Mouse (Mus musculus) adrenal gland, adult 2 months (tissue): ENCODE measurements at regions not wholly inside any gene's neighbourhood (a gene's known extent, or its start where the extent isn't known, plus 50 kb on each side); places are given as distances from the start of the nearest gene placed in this dataset.
A peak's percentile ranks its signal among the peaks of the same experiment; 100 is the strongest.

Experiments
- DNase-seq: peaks from one replicate; pipeline ENCODE4 v3.0.0; 2021

DNA sequence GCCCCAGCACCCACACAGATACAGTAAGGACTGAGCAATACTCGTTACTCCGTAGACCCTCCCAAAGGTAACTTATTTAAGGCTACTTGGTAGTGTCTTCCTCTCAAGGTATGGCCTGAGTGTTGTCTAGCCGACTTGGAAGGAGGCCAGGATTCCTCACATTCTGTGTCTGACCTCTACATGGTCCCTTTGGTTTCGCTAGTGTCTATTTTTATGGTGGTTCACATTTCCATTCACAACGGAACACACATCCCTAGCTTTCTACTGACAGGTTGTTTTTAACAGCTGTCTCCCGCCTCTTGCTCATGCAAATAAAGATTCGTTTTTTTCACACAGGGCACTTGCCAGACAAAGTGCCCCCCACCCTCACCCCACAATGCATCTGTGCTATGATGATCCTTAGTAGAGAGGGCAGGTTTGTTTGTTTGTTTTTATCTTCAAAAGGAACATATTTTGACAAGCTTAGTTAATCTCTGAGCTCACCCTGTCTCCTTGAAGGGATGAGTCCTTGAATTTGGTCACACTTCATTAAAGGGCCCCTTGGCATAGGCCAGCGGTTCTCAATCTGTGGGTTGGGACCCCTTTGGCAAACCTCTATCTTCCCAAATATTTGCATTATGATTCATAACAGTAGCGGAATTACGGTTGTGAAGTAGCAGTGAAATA is 52.7 kb downstream of the Phlda1 start:
- no peak for DNase-seq

DNA sequence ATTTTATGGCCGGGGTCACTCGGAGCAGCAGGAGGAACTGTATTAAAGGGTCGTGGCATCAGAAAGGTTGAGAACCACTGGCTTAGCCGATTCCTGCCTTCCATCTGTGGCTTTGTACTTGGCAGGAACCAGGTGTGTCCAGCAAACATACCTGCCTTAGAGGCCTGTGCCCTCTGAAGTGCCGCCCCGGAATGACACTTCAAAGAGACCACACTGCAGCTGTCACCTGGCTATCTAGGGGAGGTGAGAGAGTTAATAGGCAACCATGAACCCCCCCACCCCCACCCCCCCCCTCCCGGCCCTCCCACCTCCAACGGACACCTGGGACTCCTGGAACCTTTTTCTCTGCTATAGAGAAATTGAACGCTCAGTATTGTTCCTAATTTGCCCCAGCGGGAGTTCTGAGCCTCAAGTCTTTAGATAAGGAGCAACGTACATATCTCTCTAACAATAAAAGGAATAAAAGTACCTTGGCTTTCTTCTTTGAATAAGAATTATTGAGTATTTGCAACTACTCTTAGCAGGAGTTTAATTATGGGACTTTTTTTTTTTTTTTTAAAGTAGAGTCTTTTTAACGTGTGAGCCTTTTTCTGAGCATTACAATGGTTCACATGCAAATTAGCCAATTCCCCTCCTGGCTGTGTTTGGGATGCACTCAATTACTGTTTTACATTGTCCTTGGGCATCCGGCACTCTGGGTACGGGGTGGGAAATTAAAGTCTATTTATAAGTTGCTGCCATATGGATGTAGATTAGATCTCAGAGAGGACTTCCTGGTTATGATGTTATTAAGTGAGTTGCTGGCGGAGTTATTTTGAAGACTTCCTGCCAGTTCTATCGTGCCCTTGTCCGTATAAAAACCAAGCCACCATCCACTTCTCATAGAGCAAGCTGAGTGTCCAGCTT is 53.5 kb downstream of the Phlda1 start:
- DNase-seq: no peak

DNA sequence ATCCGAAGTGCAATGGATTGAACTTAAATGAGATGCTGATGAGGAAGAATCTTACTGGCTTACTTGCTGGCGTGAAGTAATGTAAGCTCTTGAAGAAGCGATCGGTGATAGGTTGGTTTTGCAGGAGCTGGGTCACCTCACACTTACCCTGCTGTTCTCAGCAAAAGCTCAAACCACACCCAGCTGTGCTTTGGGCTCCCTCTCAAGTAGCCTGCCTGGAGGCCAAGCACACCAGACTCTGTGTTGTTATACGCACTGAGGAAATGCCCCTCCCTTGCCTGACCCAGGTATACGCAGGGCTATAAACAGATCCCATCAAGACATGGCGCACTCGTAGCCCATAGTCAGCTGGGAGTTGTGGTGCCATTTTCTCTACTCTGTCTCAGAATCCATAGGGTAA is 56.5 kb downstream of the Phlda1 start:
- no peak for DNase-seq

- peak; percentile 72 for DNase-seq
Measured at GRCm38 (mm10) chr10:111566873-111567381, 60.8 kb downstream of the Phlda1 start.

- no peak for DNase-seq
Measured at GRCm38 (mm10) chr10:111570501-111571258, 64.6 kb downstream of the Phlda1 start.

DNA sequence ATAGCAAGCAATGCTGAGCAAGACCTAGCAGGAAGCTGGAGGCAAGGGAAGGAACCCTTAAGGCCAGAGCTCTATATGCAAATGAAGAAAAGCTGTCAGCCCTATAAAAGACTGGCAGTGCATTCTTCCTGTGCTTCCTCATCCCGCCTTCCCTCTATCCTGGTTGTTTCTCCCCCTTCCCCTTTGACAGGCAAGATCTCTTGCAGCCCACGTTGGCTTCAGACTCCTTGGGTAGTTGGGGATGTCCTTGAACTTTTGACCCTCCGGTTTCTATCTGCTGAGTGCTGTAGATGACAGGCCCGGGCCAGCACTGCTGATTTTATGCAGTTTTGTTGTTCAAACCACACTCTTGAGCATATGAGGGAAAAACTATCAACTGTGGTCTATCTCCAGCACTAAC is 68.1 kb downstream of the Phlda1 start:
- no peak for DNase-seq

DNA sequence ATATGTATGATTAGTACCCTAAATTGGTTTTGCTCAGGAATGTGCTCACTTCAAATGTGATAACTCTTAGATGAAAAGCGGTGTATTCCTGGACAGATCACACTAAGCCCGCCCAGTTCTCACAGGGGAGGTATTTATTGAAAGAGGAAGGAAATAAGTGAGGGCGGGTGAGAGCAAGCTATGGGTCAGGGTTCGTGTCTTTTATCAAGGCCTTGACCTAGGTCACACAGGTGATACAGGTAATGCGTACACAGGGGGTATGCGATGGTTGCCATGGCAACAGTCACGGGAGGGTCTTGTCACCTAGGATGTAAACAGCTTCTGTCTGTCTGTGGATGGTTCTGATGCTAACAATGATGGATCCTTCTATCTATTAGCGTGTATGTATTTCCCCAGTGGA is 68.7 kb downstream of the Phlda1 start:
- DNase-seq: no peak

DNA sequence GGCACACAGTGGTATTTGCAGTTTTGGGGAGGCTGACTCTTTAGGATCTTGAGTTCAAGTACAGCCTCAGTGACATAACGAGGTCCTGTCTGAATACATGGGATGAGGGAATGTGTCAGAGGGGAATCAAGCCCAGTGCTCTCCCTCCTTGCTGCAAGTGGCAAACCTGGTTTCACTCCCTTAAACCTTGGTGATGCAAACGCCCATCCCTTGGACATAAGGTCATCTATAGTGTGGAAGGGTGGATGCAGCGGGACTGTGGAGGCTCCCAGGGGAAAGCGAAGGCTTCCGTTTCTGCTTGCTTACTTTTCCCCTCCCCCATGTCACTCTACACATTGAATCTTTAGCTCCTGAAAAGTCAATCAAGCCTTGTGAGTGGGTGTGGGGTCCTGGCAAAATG is 69.2 kb downstream of the Phlda1 start:
- no peak for DNase-seq

DNA sequence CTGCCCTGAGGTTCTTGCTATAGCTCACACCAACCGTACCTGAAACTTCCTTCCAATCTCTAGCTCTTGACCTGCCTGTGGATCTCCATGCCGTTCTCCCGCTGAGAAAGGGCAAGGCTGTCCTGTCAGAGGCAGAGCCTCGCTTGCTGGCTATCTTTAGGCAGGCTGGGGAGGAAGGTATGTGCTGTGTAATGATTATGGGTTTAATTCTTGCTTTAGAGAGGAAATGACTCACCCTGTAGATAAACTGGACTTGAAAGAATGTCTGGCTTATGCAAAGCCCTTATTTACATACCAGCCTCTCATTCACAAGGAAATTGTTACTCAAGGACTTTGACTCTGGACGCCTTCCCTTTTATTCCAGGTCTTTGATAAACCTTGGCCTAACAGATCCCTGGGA is 69.8 kb downstream of the Phlda1 start:
- peak; percentile 54 for DNase-seq

DNA sequence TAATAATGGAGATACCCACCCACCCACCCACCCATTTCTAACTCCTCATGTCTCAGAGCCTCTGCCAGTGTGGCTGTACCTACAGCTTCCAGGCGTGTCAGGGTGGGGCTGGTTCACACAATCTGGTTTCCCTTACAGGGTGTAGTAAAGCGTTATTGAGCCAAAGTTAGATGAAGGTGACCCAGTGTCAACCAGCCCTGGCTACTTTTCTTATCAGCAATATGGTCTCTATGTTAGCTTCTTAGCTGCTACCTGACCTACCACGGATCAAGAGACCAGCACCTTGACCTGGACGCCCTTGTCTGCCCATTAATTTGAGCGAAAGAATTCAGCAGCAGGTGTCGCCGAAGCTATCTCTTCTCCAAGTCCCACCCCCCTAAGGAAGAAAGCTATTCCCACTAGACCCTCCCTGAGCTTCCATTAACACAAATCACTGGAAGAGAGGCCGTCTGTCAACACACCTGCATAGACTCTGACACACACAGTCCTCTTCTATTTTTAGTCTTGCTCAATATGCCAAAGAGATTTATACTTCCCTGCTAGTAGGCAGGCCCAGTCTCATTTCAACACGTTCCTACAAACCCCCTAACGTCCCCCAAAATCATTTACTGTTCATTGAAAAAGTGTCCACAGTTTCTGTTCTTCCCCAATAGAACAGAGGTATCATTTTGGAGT is 70.4 kb downstream of the Phlda1 start:
- no peak for DNase-seq

DNA sequence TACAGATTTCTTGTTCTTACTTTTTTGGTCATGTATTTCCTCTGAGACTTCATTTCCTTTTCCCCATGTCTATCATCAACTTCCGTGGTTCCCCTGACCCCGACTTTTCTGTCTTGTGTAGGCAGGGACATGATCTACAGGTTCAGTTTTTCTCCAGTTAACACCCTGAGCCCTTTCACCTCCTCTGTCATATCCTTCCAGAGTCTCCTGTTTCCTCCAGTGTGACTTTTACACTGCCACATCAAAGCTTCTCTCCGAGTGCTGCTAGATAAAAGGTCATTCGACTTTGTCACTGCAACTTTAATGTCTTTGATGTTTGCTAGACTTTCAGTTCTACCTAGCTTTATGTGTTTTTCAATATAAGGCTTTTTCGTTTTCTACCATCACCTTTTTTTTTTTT is 72.5 kb downstream of the Phlda1 start:
- peak; percentile 44 for DNase-seq

- no peak for DNase-seq
Measured at GRCm38 (mm10) chr10:111579481-111579880, 73.4 kb downstream of the Phlda1 start.

GRCm38 (mm10) chr10:111580401-111581100 is 74.5 kb downstream of the Phlda1 start:
- peak; percentile 81 for DNase-seq

DNA sequence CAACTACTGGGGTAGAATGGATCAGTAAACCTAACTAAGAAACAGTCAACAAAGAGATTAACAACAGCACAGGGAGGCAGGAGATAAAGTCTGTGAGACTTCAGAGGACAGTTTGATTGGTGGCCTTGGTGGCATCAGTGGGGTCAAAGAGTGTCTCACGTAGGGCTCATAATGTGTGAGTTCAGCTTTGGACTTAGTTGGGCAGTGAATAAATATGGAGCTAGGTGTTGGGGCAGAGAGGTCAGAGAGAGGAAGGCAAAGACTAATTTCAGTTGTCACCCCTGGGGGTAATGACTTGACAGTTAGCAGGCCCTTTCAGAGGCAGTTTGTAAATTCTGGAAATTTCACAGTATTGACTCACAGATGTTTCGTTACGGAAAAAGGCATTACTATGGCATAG is 75.8 kb downstream of the Phlda1 start:
- DNase-seq: no peak

- peak; percentile 90 for DNase-seq
Measured at GRCm38 (mm10) chr10:111582321-111583123, 76.4 kb downstream of the Phlda1 start.

DNA sequence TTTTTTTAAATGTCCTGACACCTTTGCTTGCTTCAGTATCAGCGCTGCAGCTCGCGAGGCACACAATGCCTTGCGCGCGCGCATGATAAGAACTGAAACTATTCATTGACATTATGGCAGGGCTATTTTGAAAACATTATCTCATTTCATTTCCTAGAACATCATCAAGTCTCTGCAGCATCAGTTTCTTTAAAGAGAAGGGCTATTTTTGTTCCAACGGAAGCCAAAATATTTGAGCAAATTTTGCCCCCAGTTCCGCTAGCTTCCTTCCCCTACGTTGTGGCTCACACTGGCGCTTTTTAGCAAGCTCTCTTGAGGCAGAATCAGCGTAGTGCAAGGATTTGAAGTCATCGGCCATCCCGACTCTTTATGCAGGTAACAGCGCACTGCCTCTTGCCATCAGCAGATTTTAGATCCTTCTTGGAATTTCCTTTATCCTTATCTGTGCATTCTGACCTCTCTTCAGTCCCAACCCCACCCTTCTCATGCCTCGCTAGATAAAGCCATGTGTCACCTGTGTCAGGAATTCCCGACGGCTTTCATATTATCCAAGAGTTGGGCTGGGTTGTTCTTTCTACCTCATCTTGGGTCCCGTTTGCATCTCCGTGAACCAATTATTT is 77.1 kb downstream of the Phlda1 start:
- no peak for DNase-seq

DNA sequence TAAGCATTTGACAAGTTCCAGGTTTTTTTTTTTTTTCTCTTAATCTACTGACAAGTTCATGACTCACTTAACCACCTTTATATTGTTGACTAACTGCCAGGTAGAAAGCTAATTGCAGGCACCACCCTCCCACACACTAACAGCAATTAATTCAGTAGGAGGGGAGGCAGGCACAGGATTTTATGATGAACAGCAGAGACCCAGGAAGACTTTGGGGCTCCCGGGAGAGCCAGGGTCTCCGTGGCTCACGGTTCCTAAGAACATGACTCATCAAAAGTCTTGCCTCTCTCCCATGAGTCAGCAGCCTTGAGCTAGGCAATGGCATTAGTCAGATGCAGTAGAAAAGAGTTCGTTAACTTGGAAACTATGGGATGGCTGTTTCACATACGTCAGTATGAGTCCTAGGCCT is 77.7 kb downstream of the Phlda1 start:
- DNase-seq: peak; percentile 86

DNA sequence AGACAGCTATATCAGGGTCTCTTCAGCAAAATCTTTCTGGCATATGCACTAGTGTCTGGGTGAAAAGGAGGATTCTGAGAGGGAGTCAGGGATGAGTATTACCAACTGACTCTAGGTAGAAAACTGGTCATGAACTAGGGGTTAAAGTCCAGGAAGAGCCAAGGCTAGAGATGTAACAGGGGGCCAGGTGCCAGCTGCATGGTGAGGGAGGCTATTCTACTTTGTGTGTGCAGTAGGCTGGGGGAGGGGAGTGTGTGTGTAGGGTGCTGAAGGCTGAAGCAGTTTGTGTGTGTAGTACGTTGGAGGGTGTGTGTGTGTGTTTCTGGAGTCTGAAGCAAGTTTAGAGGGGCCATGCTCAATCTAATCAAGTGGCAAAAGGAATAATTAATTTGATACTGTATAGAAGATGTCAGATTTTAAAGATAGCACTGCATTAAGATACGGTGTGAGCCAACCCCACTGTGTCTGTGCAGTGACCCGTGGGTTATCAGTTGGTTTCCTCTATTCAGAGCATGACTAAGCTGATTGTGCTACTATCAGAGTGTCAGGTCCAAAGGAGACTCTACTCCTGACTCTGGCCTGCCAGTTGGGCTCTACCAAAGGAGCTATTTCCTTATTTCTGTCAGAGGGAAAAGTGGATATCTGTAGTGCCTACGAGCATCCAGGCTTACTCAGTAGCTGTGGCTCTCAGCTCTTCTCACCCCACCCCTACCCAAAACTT is 82.0 kb downstream of the Phlda1 start:
- DNase-seq: no peak

- no peak for DNase-seq
Measured at GRCm38 (mm10) chr10:111589186-111589585, 83.1 kb downstream of the Phlda1 start.
